Mouse (Mus musculus) hindbrain, embryonic 16.5 days (tissue): ENCODE measurements around the gene Apba3. TPM values are rescaled to one million over a fixed set of nuclear protein-coding genes. Genes with fewer than 3 reads are reported as not detected.
"Not testable (repeated sequence)": the region's sequence is repeated elsewhere in the genome, so short reads cannot be mapped to it uniquely, and the experiment has no call there.

Experiments used
- ATAC-seq: fragments of 200-750 bp; cut with Nextera tagmentation; 2 replicates; pipeline ENCODE4 v1.8.0; 2017; ENCODE audit warnings: moderate TSS enrichment, moderate library complexity
- H3K27ac ChIP-seq: fragments of 300-500 bp; sonication (generic); 2 replicates; pipeline ENCODE4 v1.5.1; 2014; ENCODE audit warnings: low read depth, mild to moderate bottlenecking, control low read depth, low read length, moderate library complexity
- H3K27me3 ChIP-seq: fragments of 300-500 bp; sonication (generic); replicated peaks from 2 replicates; pipeline ENCODE4 v1.6.1; 2014; ENCODE audit warnings: low read length; ENCODE audit not compliant: control insufficient read depth, insufficient read depth
- H3K36me3 ChIP-seq: fragments of 300-500 bp; sonication (generic); 2 replicates; pipeline ENCODE4 v1.6.1; 2014; ENCODE audit warnings: mild to moderate bottlenecking, low read length, moderate library complexity, mixed read lengths; ENCODE audit not compliant: control insufficient read depth, insufficient read depth
- H3K4me1 ChIP-seq: fragments of 300-500 bp; sonication (generic); 2 replicates; pipeline ENCODE4 v1.6.1; 2014; ENCODE audit warnings: low read depth, low read length; ENCODE audit not compliant: control insufficient read depth, insufficient read depth
- H3K4me2 ChIP-seq: fragments of 300-500 bp; sonication (generic); 2 replicates; pipeline ENCODE4 v1.6.1; 2014; ENCODE audit warnings: mild to moderate bottlenecking, low read length, control low read depth, moderate library complexity
- H3K4me3 ChIP-seq: fragments of 300-500 bp; sonication (generic); 2 replicates; pipeline ENCODE4 v1.5.1; 2014; ENCODE audit warnings: mild to moderate bottlenecking, low read length, control low read depth, moderate library complexity
- H3K9ac ChIP-seq: fragments of 300-500 bp; sonication (generic); 2 replicates; pipeline ENCODE4 v1.6.1; 2014; ENCODE audit warnings: low read depth, mild to moderate bottlenecking, control low read depth, low read length, moderate library complexity
- H3K9me3 ChIP-seq: fragments of 300-500 bp; sonication (generic); 2 replicates; pipeline ENCODE4 v1.6.1; 2014; ENCODE audit warnings: mild to moderate bottlenecking, low read length, moderate library complexity; ENCODE audit not compliant: control insufficient read depth
- WGBS: fragments of 180-500 bp; shearing (Covaris S2); extraction: QIAGEN DNeasy Blood & Tissue Kit; methylation state at CpG from one replicate; pipeline ENCODE4 v1.1.7; 2014; 5-methylcytosine and 5-hydroxymethylcytosine counted together
- polyA plus RNA-seq: library from polyadenylated mRNA; unstranded; fragments of >200 nt; fragmentation: Nextera tagmentation; extraction: Ambion mirVana; gene quantifications from 2 replicates; pipeline ENCODE4 v1.2.1, GENCODE M21; 2015

Gene Apba3
- 39.2 and 41.8 TPM in 2 replicates for polyA plus RNA-seq

- H3K36me3 ChIP-seq, result peaks cover 14% of the 10 kb centered on the region
- peak within 1 kb of the TSS; percentile 94 for H3K27ac ChIP-seq
- WGBS, result under 1% methylated on average over 48 of the region's 48 CpGs
Measured at GRCm38 (mm10) chr10:81266211-81267105, at the start of gene Apba3, which contains the start of gene Mrpl54. TSS of gene Apba3 (plus strand) at chr10:81266960. TSS of gene Mrpl54 (minus strand) at chr10:81266934.

GRCm38 (mm10) chr10:81217267-81217666 is 49.5 kb upstream of the Apba3 start:
- ATAC-seq, H3K9me3 ChIP-seq, H3K9ac ChIP-seq, H3K27me3 ChIP-seq, H3K4me3 ChIP-seq, H3K4me2 ChIP-seq, H3K27ac ChIP-seq, H3K4me1 ChIP-seq: not testable (repeated sequence)
- 22% methylated on average over 1 of the region's 1 CpGs for WGBS
- H3K36me3 ChIP-seq, result peaks cover 59% of the 10 kb centered on the region

More at GRCm38 (mm10) chr10:81266211-81267105, at the start of gene Apba3, which contains the start of gene Mrpl54:
- peaks cover 21% of the 10 kb centered on the region for H3K4me1 ChIP-seq
- H3K4me3 ChIP-seq, result peak within 1 kb of the TSS; percentile 79
- no peaks in the 10 kb centered on the region for H3K9me3 ChIP-seq
- ATAC-seq, result peak; percentile 95
- H3K9ac ChIP-seq, result peak within 1 kb of the TSS; percentile 89
- H3K4me2 ChIP-seq, result peak within 1 kb of the TSS; percentile 78
- no peaks in the 10 kb centered on the region for H3K27me3 ChIP-seq

- no peaks in the 10 kb centered on the region for H3K27me3 ChIP-seq
- no peaks in the 10 kb centered on the region for H3K4me1 ChIP-seq
- H3K9me3 ChIP-seq, result no peaks in the 10 kb centered on the region
- ATAC-seq, result peak; percentile 50; the same call in 1 of the 2 replicates
- no peak overlapping the region for H3K4me2 ChIP-seq
- H3K4me3 ChIP-seq, result no peak overlapping the region
- 36% methylated on average over 7 of the region's 7 CpGs for WGBS
- H3K9ac ChIP-seq, result no peak overlapping the region
- H3K36me3 ChIP-seq, result peaks cover 52% of the 10 kb centered on the region
- no peak overlapping the region for H3K27ac ChIP-seq
Measured at GRCm38 (mm10) chr10:81217964-81218363, 48.8 kb upstream of the Apba3 start.

GRCm38 (mm10) chr10:81221402-81222015 is 45.3 kb upstream of the Apba3 start:
- Histone ChIP-seq H3K4me3 (no peak overlapping the region), H3K4me2 (no peak overlapping the region), H3K27me3 (no peaks in the 10 kb centered on the region), H3K27ac (no peak overlapping the region), H3K9ac (no peak overlapping the region), H3K9me3 (no peaks in the 10 kb centered on the region), H3K36me3 (peaks cover 30% of the 10 kb centered on the region), H3K4me1 (no peaks in the 10 kb centered on the region)
- ATAC-seq, result no peak
- 83% methylated on average over 5 of the region's 5 CpGs for WGBS

- H3K4me2 ChIP-seq, H3K9me3 ChIP-seq, H3K27me3 ChIP-seq, ATAC-seq, H3K4me1 ChIP-seq, H3K27ac ChIP-seq, H3K9ac ChIP-seq, H3K4me3 ChIP-seq: not testable (repeated sequence)
- WGBS, result 77% methylated on average over 2 of the region's 2 CpGs
- H3K36me3 ChIP-seq, result peaks cover 17% of the 10 kb centered on the region; the same call in 1 of the 2 replicates
Measured at GRCm38 (mm10) chr10:81223731-81224130, 43.0 kb upstream of the Apba3 start.

GRCm38 (mm10) chr10:81229735-81230437 is 36.9 kb upstream of the Apba3 start:
- Histone ChIP-seq H3K27me3 (no peaks in the 10 kb centered on the region), H3K4me2 (peak overlapping the region; percentile 55), H3K36me3 (no peaks in the 10 kb centered on the region; the same call in 1 of the 2 replicates), H3K9me3 (no peaks in the 10 kb centered on the region), H3K9ac (peak overlapping the region; percentile 79), H3K27ac (peak overlapping the region; percentile 85), H3K4me1 (peaks cover 33% of the 10 kb centered on the region), H3K4me3 (peak overlapping the region; percentile 64)
- ATAC-seq, result peak; percentile 35
- 6% methylated on average over 20 of the region's 20 CpGs for WGBS

GRCm38 (mm10) chr10:81230438-81231332 is 36.1 kb upstream of the Apba3 start, which contains the start of gene Atcay:
TSS of gene Atcay (minus strand) at chr10:81230833.
- 5% methylated on average over 27 of the region's 27 CpGs for WGBS
- Histone ChIP-seq H3K27me3 (no peaks in the 10 kb centered on the region), H3K27ac (peak within 1 kb of the TSS; percentile 85), H3K4me1 (peaks cover 33% of the 10 kb centered on the region), H3K9me3 (no peaks in the 10 kb centered on the region), H3K4me3 (peak within 1 kb of the TSS; percentile 64), H3K36me3 (peaks cover 3% of the 10 kb centered on the region; the same call in 1 of the 2 replicates), H3K9ac (peak within 1 kb of the TSS; percentile 79), H3K4me2 (peak within 1 kb of the TSS; percentile 55)
- peak; percentile 89 for ATAC-seq

GRCm38 (mm10) chr10:81231436-81231835 is 35.3 kb upstream of the Apba3 start:
- no peaks in the 10 kb centered on the region for H3K27me3 ChIP-seq
- H3K4me2 ChIP-seq, result peak overlapping the region; percentile 55
- ATAC-seq, result no peak
- H3K9ac ChIP-seq, result peak overlapping the region; percentile 79
- H3K4me3 ChIP-seq, result peak overlapping the region; percentile 64
- no peaks in the 10 kb centered on the region for H3K9me3 ChIP-seq
- peaks cover 3% of the 10 kb centered on the region; the same call in 1 of the 2 replicates for H3K36me3 ChIP-seq
- 37% methylated on average over 7 of the region's 7 CpGs for WGBS
- peak overlapping the region; percentile 85 for H3K27ac ChIP-seq
- H3K4me1 ChIP-seq, result peaks cover 33% of the 10 kb centered on the region
